Mouse (Mus musculus): ENCODE data around the gene Triobp.

DNA sequence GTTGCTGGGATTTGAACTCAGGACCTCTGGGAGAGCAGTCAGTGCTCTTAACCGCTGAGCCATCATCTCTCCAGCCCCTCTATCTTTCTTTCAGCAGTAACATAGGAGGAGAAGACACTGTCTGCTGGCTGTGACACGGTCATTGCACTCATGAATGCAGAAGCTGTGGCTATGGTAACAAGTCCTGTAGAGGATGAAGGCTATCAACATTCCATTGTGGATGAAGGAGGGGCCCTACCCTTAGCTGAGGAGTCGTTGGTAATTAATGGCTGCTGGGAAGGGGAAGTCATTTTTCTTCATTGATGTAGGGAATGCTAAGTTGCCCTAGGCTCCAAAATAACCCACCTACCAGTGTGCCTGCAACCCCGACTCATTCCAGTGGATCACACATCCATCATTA lies 70.7 kb downstream of the Triobp start:
- TF ChIP-seq MAX (IDR thresholded peaks at IDR 0.05) (no peak), CTCF (IDR thresholded peaks at IDR 0.05; ENCODE audit: control insufficient read depth, insufficient read depth, insufficient read length) (no peak), CEBPB (IDR thresholded peaks at IDR 0.05; ENCODE audit: low read depth) (no peak)

All from C2C12 (cell line).